Mouse (Mus musculus) myocyte (in vitro differentiated cells): ENCODE measurements around the gene Srsf4. TPM values are rescaled to one million over a fixed set of nuclear protein-coding genes. Genes with fewer than 3 reads are reported as not detected.

Source experiments
- H3K27me3 ChIP-seq: one replicate; pipeline ENCODE4 v1.6.1; 2011; ENCODE audit not compliant: control insufficient read depth, insufficient read depth, insufficient read length
- H3K36me3 ChIP-seq: one replicate; pipeline ENCODE4 v1.6.1; 2011; ENCODE audit not compliant: control insufficient read depth, insufficient read depth
- H3K4me2 ChIP-seq: one replicate; pipeline ENCODE4 v1.6.1; 2011; ENCODE audit warnings: low read depth, control low read depth
- H3K4me3 ChIP-seq: one replicate; pipeline ENCODE4 v1.5.1; 2011; ENCODE audit warnings: mild to moderate bottlenecking, control low read depth, moderate library complexity
- H3K79me2 ChIP-seq: one replicate; pipeline ENCODE4 v1.6.1; 2011; ENCODE audit not compliant: control insufficient read depth, insufficient read depth
- H3ac ChIP-seq: one replicate; pipeline ENCODE4 v1.6.1; 2011; ENCODE audit not compliant: control insufficient read depth, insufficient read length
- MYOD1 ChIP-seq, 3 experiments: IDR thresholded peaks; one replicate each; pipeline ENCODE4 v1.6.1; 2011; ENCODE audit warnings: control low read depth in 2 of 3, low read depth in 2 of 3, mild to moderate bottlenecking in 2 of 3, moderate library complexity in 1 of 3; ENCODE audit not compliant: insufficient read length in 2 of 3, control insufficient read depth in 1 of 3
- polyA plus RNA-seq: library from polyadenylated mRNA; unstranded; fragments of >200 nt; fragmentation: generic; extraction: Trizol; gene quantifications from one replicate; pipeline ENCODE4 v1.2.1, GENCODE M21; 2012; ENCODE audit warnings: missing spikeins

Gene Srsf4
- polyA plus RNA-seq, 1 experiment = 33.5 TPM

DNA sequence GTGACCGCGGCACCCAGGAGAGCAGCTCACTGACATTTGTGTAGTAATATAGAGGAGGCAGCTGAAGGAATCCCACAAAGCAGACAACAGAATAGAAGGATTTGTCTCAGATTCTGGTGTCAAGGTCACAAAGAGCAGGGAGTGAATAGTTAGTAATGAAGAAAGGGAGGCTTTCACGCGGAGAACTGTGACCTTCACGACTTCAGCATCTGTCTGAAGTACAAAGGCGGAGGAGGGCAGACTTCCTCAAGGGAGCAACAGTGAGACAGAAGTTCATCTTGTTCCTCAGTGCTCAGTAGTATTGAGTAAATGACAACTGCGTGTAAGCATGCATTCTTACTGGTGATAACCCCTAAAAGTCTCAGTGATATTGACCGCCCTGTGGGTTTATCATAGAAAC is 77.2 kb downstream of the Srsf4 start:
- H3K36me3 ChIP-seq = no peaks in the 10 kb centered on the region
- no peak overlapping the region for H3K4me3 ChIP-seq
- H3K27me3 ChIP-seq = no peaks in the 10 kb centered on the region
- no peak for TF ChIP-seq MYOD1 (IDR thresholded peaks at IDR 0.05; ENCODE audit: control insufficient read depth in 1 of 3, insufficient read length in 2 of 3, low read depth in 2 of 3)
- H3K4me2 ChIP-seq = no peak overlapping the region
- no peaks in the 10 kb centered on the region for H3K79me2 ChIP-seq
- H3ac ChIP-seq = no peak overlapping the region

Other genes starting within 250 kb of the Srsf4 start
- gene Ptpru, start 35.3 kb upstream of the Srsf4 start, polyA plus RNA-seq = 1.0 TPM
- 38.6 TPM for gene Mecr, start 30.1 kb upstream of the Srsf4 start, polyA plus RNA-seq
- 0.76 TPM for gene Tmem200b, start 48.2 kb downstream of the Srsf4 start, polyA plus RNA-seq
- 0.02 TPM for gene Gm10300, start 201.1 kb downstream of the Srsf4 start, polyA plus RNA-seq
- 4.8 TPM for gene Epb41, start 201.7 kb downstream of the Srsf4 start, polyA plus RNA-seq